Mouse (Mus musculus): ENCODE results near the gene Il20ra.

DNA sequence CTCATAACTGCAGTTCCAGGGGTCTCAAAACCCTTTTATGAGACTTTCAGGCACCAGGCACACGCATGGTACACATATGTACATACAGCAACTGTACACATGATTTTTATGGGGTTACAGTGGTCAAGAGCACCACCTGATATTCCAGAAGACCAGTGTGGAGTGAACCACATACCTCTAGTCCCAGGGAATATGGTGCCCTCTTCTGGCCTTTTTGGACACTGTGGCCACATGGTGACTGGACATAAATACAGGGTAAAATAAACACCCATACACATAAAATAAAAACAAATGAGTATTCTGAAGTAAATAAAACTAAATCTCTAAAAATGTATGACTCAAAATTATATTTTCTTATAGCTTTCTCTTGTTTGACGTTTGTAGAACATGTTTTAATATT is 18.7 kb upstream of the Il20ra start:
- peak; percentile 37 for TF ChIP-seq CTCF (IDR thresholded peaks at IDR 0.05; ENCODE audit: low read depth)
- no peak for TF ChIP-seq EP300 (IDR thresholded peaks at IDR 0.05; ENCODE audit: low read depth)
